Mouse (Mus musculus): Measurements from ENCODE around the gene Add2. TPM values are rescaled to one million over a fixed set of nuclear protein-coding genes. Genes with fewer than 3 reads are reported as not detected.

Add2 gene
- total RNA-seq, 2 experiments from 2014 or later: 0.31 to 0.33 TPM

GRCm38 (mm10) chr6:86123057-86123456 is 94.6 kb downstream of the Add2 start:
- DNase-seq: no peak
- intact Hi-C loops (cut with DNase I; ENCODE audit: low total_unique reads): no loop called here

GRCm38 (mm10) chr6:86125761-86126160 is 97.3 kb downstream of the Add2 start:
- intact Hi-C loops (cut with DNase I; ENCODE audit: low total_unique reads): loop anchor here (5.0 kb wide), 1 partner anchor 237 kb away; no protein-coding TSS in a partner anchor
- no peak for DNase-seq

GRCm38 (mm10) chr6:86126953-86127581 is 98.6 kb downstream of the Add2 start:
- peak; percentile 35 for DNase-seq
- intact Hi-C loops (cut with DNase I; ENCODE audit: low total_unique reads): loop anchor here (5.0 kb wide), 1 partner anchor 235 kb away; no protein-coding TSS in a partner anchor

- intact Hi-C loops (cut with DNase I; ENCODE audit: low total_unique reads): loop anchor here (5.0 kb wide), 1 partner anchor 234 kb away; no protein-coding TSS in a partner anchor
- no peak for DNase-seq
These were observed 100.0 kb downstream of the Add2 start for GRCm38 (mm10) chr6:86128504-86128903.

GRCm38 (mm10) chr6:86129872-86130498 is 101.5 kb downstream of the Add2 start:
- intact Hi-C loops (cut with DNase I; ENCODE audit: low total_unique reads): loop anchor here (5.0 kb wide), 1 partner anchor 232 kb away; no protein-coding TSS in a partner anchor
- DNase-seq: no peak

GRCm38 (mm10) chr6:86133882-86134281 is 105.4 kb downstream of the Add2 start:
- DNase-seq: no peak
- intact Hi-C loops (cut with DNase I; ENCODE audit: low total_unique reads): no loop called here

- no peak for DNase-seq
- intact Hi-C loops (cut with DNase I; ENCODE audit: low total_unique reads): no loop called here
These were observed 107.7 kb downstream of the Add2 start for GRCm38 (mm10) chr6:86136206-86136605.

- DNase-seq: no peak
- intact Hi-C loops (cut with DNase I; ENCODE audit: low total_unique reads): loop anchor here (5.0 kb wide), 1 partner anchor 221 kb away; no protein-coding TSS in a partner anchor
These were observed 112.8 kb downstream of the Add2 start for GRCm38 (mm10) chr6:86141284-86141683.

GRCm38 (mm10) chr6:86141820-86142219 is 113.3 kb downstream of the Add2 start:
- intact Hi-C loops (cut with DNase I; ENCODE audit: low total_unique reads): loop anchor here (5.0 kb wide), 1 partner anchor 220 kb away; no protein-coding TSS in a partner anchor
- peak; percentile 74 for DNase-seq

- intact Hi-C loops (cut with DNase I; ENCODE audit: low total_unique reads): loop anchor here (5.0 kb wide), 1 partner anchor 217 kb away; no protein-coding TSS in a partner anchor
These were observed 116.5 kb downstream of the Add2 start for GRCm38 (mm10) chr6:86144986-86145385.

GRCm38 (mm10) chr6:86148518-86148917 is 120.0 kb downstream of the Add2 start:
- intact Hi-C loops (cut with DNase I; ENCODE audit: low total_unique reads): no loop called here
- DNase-seq: no peak

More at GRCm38 (mm10) chr6:86144986-86145385, 116.5 kb downstream of the Add2 start:
- DNase-seq: no peak

GRCm38 (mm10) chr6:86149001-86149400 is 120.5 kb downstream of the Add2 start:
- intact Hi-C loops (cut with DNase I; ENCODE audit: low total_unique reads): no loop called here
- DNase-seq: no peak

- DNase-seq: no peak
- intact Hi-C loops (cut with DNase I; ENCODE audit: low total_unique reads): no loop called here
These were observed 124.2 kb downstream of the Add2 start for GRCm38 (mm10) chr6:86152676-86153075.

GRCm38 (mm10) chr6:86153436-86153990 is 125.0 kb downstream of the Add2 start:
- DNase-seq: peak; percentile 23
- intact Hi-C loops (cut with DNase I; ENCODE audit: low total_unique reads): no loop called here

GRCm38 (mm10) chr6:86154006-86154405 is 125.5 kb downstream of the Add2 start:
- DNase-seq: no peak
- intact Hi-C loops (cut with DNase I; ENCODE audit: low total_unique reads): no loop called here

- DNase-seq: no peak
- intact Hi-C loops (cut with DNase I; ENCODE audit: low total_unique reads): no loop called here
These were observed 126.0 kb downstream of the Add2 start for GRCm38 (mm10) chr6:86154481-86154880.

GRCm38 (mm10) chr6:86157253-86158234 is 129.1 kb downstream of the Add2 start:
- DNase-seq: peak; percentile 47
- intact Hi-C loops (cut with DNase I; ENCODE audit: low total_unique reads): no loop called here

GRCm38 (mm10) chr6:86160878-86161277 is 132.4 kb downstream of the Add2 start:
- intact Hi-C loops (cut with DNase I; ENCODE audit: low total_unique reads): no loop called here
- no peak for DNase-seq

- DNase-seq: no peak
- intact Hi-C loops (cut with DNase I; ENCODE audit: low total_unique reads): no loop called here
These were observed 133.1 kb downstream of the Add2 start for GRCm38 (mm10) chr6:86161586-86161985.
